In genomic region chr3:37291929-37292328, GRCm38 (mm10) we compare ENCODE assay signal across 30 mouse cellular contexts. TPM values are rescaled to one million over a fixed set of nuclear protein-coding genes. Genes with fewer than 3 reads are reported as not detected.
DNase-seq lines count a peak whose midpoint lies in the region; ATAC-seq and TF ChIP-seq lines count a peak whose summit lies in the region.
"Had no signal": no experiment of that assay in that cellular context is flagged by ENCODE, and none has a peak within 500 bp of the region (broad histone marks: within the 10 kb centered on the region; RNA-seq: fewer than 3 reads in every experiment).

No protein-coding gene starts in this region.

- H3K4me3 ChIP-seq in layer of hippocampus, adult 2 months: no peak overlapping the region
- H3K4me3 ChIP-seq: embryonic facial prominence, embryonic 13.5 days; embryonic facial prominence, embryonic 15.5 days; erythroblast, embryonic 14.5 days; forebrain, embryonic 10.5 days; forebrain, embryonic 12.5 days; forebrain, embryonic 15.5 days had no signal

- peak; percentile 65 for ATAC-seq in frontal cortex, adult (ENCODE audit: low TSS enrichment)

- no peak for DNase-seq in frontal cortex, postnatal 10 days (ENCODE audit: low spot score in 2 of 2)
- no peak for DNase-seq in layer of hippocampus, adult 2 months (ENCODE audit: low spot score in 2 of 2)
- no peak for DNase-seq in layer of hippocampus, postnatal 36 days
- peak; percentile 37 for DNase-seq in brain, adult 2 months (ENCODE audit: low read depth, low spot score)
- DNase-seq in brain, embryonic 14.5 days (ENCODE audit: low read depth): peak; percentile 23
- no peak for DNase-seq in thymus, postnatal 25 days
- no peak for DNase-seq in spleen, adult 18-20 months
- DNase-seq: adrenal gland, adult 2 months; adrenal gland, postnatal 10 days; adrenal gland, postnatal 25 days; cerebellum, adult 11 months; cerebellum, adult 18-20 months; cerebellum, adult 8-10 months; cerebellum, adult 9-11 months; cerebellum, postnatal 14 days; cerebellum, postnatal 36 days; embryo, embryonic 11 days had no signal

- TF ChIP-seq POLR2A in brain, embryonic 14.5 days (IDR thresholded peaks at IDR 0.05; ENCODE audit: borderline replicate concordance, extremely low read depth, insufficient read depth, insufficient read length, poor library complexity, severe bottlenecking): no peak

- no peak for TF ChIP-seq CTCF in layer of hippocampus, adult 2 months (conservative IDR thresholded peaks at IDR 0.05)
- TF ChIP-seq CTCF in brain, embryonic 14.5 days (IDR thresholded peaks at IDR 0.05; ENCODE audit: borderline replicate concordance, extremely low read depth, insufficient read depth, insufficient read length): no peak

- peak overlapping the region; percentile 53; the same call in 1 of the 2 replicates for H3K27ac ChIP-seq in layer of hippocampus, adult 2 months
- H3K27ac ChIP-seq: embryonic facial prominence, embryonic 13.5 days; embryonic facial prominence, embryonic 15.5 days; forebrain, embryonic 10.5 days; forebrain, embryonic 12.5 days; forebrain, embryonic 15.5 days had no signal

RNA-seq across cellular contexts. Expression of gene Bbs12, which starts 20.4 kb away (rescaled TPM):
- 1 to 10 TPM; 6.6 to 6.8 TPM for total RNA-seq in layer of hippocampus, adult 2 months (2021)
- 1 to 10 TPM; 5.8 to 7.5 TPM for total RNA-seq in layer of hippocampus, postnatal 36 days (2021)
- polyA plus RNA-seq in brain, embryonic 14.5 days (2012; rRNA removed): 3.3 and 3.9 TPM in 2 replicates
- polyA plus RNA-seq: erythroblast, embryonic 14.5 days had no signal

RNA-seq across cellular contexts. Expression of gene Cetn4, which starts 20.6 kb away (rescaled TPM):
- total RNA-seq in layer of hippocampus, adult 2 months (2021): 10 to 100 TPM; 10.9 to 11.1 TPM
- 10 to 100 TPM in 1 of 2 experiments, 1 to 10 TPM in 1; 8.9 to 10.5 TPM for total RNA-seq in layer of hippocampus, postnatal 36 days (2021)
- polyA plus RNA-seq in brain, embryonic 14.5 days (2012; rRNA removed): 2.3 and 2.8 TPM in 2 replicates

RNA-seq across cellular contexts. Expression of gene Fgf2, which starts 56.2 kb away (rescaled TPM):
- total RNA-seq in layer of hippocampus, adult 2 months (2021): 10 to 100 TPM in 1 of 2 experiments, 1 to 10 TPM in 1; 7.7 to 10.0 TPM
- total RNA-seq in layer of hippocampus, postnatal 36 days (2021): 1 to 10 TPM; 7.3 to 8.5 TPM
- polyA plus RNA-seq in brain, embryonic 14.5 days (2012; rRNA removed): 0.58 and 0.88 TPM in 2 replicates
- polyA plus RNA-seq: erythroblast, embryonic 14.5 days had no signal

RNA-seq across cellular contexts. Expression of gene Il21, which starts 59.5 kb away (rescaled TPM):
- under 1 TPM in 1 of 2 experiments, not detected in 1; 0.26 TPM for total RNA-seq in layer of hippocampus, adult 2 months (2021)
- not detected for total RNA-seq in layer of hippocampus, postnatal 36 days (2021)
- polyA plus RNA-seq in brain, embryonic 14.5 days (2012; rRNA removed): not detected in 2 replicates
- total RNA-seq: adrenal gland, adult 2 months; adrenal gland, postnatal 10 days; adrenal gland, postnatal 25 days; adrenal gland, postnatal 4 days; common myeloid progenitor, adult 5-6 weeks; ES-E14; MEL had no signal
- polyA plus RNA-seq: adrenal gland, adult 2 months; C2C12; embryonic facial prominence, embryonic 11.5 days; embryonic facial prominence, embryonic 13.5 days; embryonic facial prominence, embryonic 15.5 days; erythroblast, embryonic 14.5 days; forebrain, embryonic 10.5 days; forebrain, embryonic 12.5 days; forebrain, embryonic 15.5 days had no signal

Comparison
In these comparisons a context has a peak if more than half of its experiments do, and no peak if none do; other contexts are left out.
1. DNase-seq: peak in brain, adult 2 months (single experiment) and brain, embryonic 14.5 days (single experiment); none in frontal cortex, postnatal 10 days (0 of 2), layer of hippocampus, adult 2 months (0 of 2), layer of hippocampus, postnatal 36 days (0 of 2), thymus, postnatal 25 days (single experiment) and spleen, adult 18-20 months (0 of 2).